Mouse (Mus musculus) T-helper 17 cell (primary cell): ENCODE measurements around the gene Ankrd22.

Source experiments
- in situ Hi-C, 2 experiments: fragments of 300-600 bp; cut with MboI, MseI; formaldehyde crosslinking; loops; 1 replicate in 1 of 2; 2 replicates in 1 of 2; pipeline ENCODE4 v1.15.1; 2025; ENCODE audit warnings: high pct_unique_total_duplicates in 2 of 2

The Ankrd22 gene

GRCm38 (mm10) chr19:34182490-34182889, 16.6 kb upstream of the Ankrd22 start:
- in situ Hi-C loops = loop anchor here in 1 of 2 experiments (25.0 kb wide), 1 partner anchor 1695 kb away; the partner anchor contains the start of gene Minpp1

- in situ Hi-C loops = loop anchor here in 1 of 2 experiments (25.0 kb wide), 1 partner anchor 1694 kb away; the partner anchor contains the start of gene Minpp1
Measured at GRCm38 (mm10) chr19:34181234-34181633, 15.4 kb upstream of the Ankrd22 start.

- in situ Hi-C loops = loop anchor here in 1 of 2 experiments (25.0 kb wide), 1 partner anchor 1693 kb away; the partner anchor contains the start of gene Minpp1
Measured at GRCm38 (mm10) chr19:34180316-34180715, 14.5 kb upstream of the Ankrd22 start.

- in situ Hi-C loops = loop anchor here in 1 of 2 experiments (25.0 kb wide), 1 partner anchor 1692 kb away; the partner anchor contains the start of gene Minpp1
Measured at GRCm38 (mm10) chr19:34179136-34179535, 13.3 kb upstream of the Ankrd22 start.

- in situ Hi-C loops = no loop called here
Measured at GRCm38 (mm10) chr19:34174004-34174403, 8.2 kb upstream of the Ankrd22 start.

GRCm38 (mm10) chr19:34171167-34171566, 5.3 kb upstream of the Ankrd22 start:
- in situ Hi-C loops = no loop called here

GRCm38 (mm10) chr19:34169121-34169520, 3.3 kb upstream of the Ankrd22 start:
- in situ Hi-C loops = no loop called here

GRCm38 (mm10) chr19:34167896-34168661, 2.2 kb upstream of the Ankrd22 start:
- in situ Hi-C loops = no loop called here

- in situ Hi-C loops = no loop called here
Measured at GRCm38 (mm10) chr19:34166386-34166785, 533 bp upstream of the Ankrd22 start.

- in situ Hi-C loops = no loop called here
Measured at GRCm38 (mm10) chr19:34162693-34163092, 3.2 kb downstream of the Ankrd22 start.

GRCm38 (mm10) chr19:34153263-34154144, 12.3 kb downstream of the Ankrd22 start:
- in situ Hi-C loops = loop anchor here in 1 of 2 experiments (5.0 kb wide), 1 partner anchor 64 kb away; no protein-coding TSS in a partner anchor

- in situ Hi-C loops = loop anchor here in 1 of 2 experiments (5.0 kb wide), 1 partner anchor 65 kb away; no protein-coding TSS in a partner anchor
Measured at GRCm38 (mm10) chr19:34151909-34152308, 13.9 kb downstream of the Ankrd22 start.

- in situ Hi-C loops = loop anchor here in 1 of 2 experiments (5.0 kb wide), 1 partner anchor 94 kb away; no protein-coding TSS in a partner anchor
Measured at GRCm38 (mm10) chr19:34148421-34148820, 17.4 kb downstream of the Ankrd22 start.

- in situ Hi-C loops = no loop called here
Measured at GRCm38 (mm10) chr19:34139431-34140046, 26.3 kb downstream of the Ankrd22 start.

- in situ Hi-C loops = no loop called here
Measured at GRCm38 (mm10) chr19:34138720-34139430, 27.0 kb downstream of the Ankrd22 start.

GRCm38 (mm10) chr19:34120107-34120731, 45.6 kb downstream of the Ankrd22 start:
- in situ Hi-C loops = no loop called here

- in situ Hi-C loops = no loop called here
Measured at GRCm38 (mm10) chr19:34119653-34120052, 46.2 kb downstream of the Ankrd22 start.

- in situ Hi-C loops = no loop called here
Measured at GRCm38 (mm10) chr19:34119102-34119501, 46.8 kb downstream of the Ankrd22 start.

GRCm38 (mm10) chr19:34104841-34105240, 61.0 kb downstream of the Ankrd22 start:
- in situ Hi-C loops = no loop called here

- in situ Hi-C loops = no loop called here
Measured at GRCm38 (mm10) chr19:34101888-34102287, 64.0 kb downstream of the Ankrd22 start.
